Mouse (Mus musculus) retina, postnatal 1 day (tissue): ENCODE results near the gene Cd200r4.

ENCODE experiments used
- DNase-seq: peaks from one replicate; pipeline ENCODE4 v3.0.0-alpha.2; 2012

Gene Cd200r4

GRCm38 (mm10) chr16:44876625-44877024 is 65.1 kb downstream of the Cd200r4 start:
- DNase-seq = no peak

GRCm38 (mm10) chr16:44877595-44877994 is 66.1 kb downstream of the Cd200r4 start:
- no peak for DNase-seq
